Mouse (Mus musculus) liver, adult 2 months (tissue): ENCODE results near the gene Otud3.

Experiments
- CTCF ChIP-seq: fragments of 200-500 bp; IDR thresholded peaks from 2 replicates; pipeline ENCODE4 v1.5.1; 2011; ENCODE audit warnings: low read depth, low read length, control low read depth
- POLR2A ChIP-seq: fragments of 200-500 bp; IDR thresholded peaks from 2 replicates; pipeline ENCODE4 v1.6.1; 2011; ENCODE audit warnings: low read length, control low read depth; ENCODE audit not compliant: insufficient read depth; ENCODE audit errors: extremely low read depth

DNA sequence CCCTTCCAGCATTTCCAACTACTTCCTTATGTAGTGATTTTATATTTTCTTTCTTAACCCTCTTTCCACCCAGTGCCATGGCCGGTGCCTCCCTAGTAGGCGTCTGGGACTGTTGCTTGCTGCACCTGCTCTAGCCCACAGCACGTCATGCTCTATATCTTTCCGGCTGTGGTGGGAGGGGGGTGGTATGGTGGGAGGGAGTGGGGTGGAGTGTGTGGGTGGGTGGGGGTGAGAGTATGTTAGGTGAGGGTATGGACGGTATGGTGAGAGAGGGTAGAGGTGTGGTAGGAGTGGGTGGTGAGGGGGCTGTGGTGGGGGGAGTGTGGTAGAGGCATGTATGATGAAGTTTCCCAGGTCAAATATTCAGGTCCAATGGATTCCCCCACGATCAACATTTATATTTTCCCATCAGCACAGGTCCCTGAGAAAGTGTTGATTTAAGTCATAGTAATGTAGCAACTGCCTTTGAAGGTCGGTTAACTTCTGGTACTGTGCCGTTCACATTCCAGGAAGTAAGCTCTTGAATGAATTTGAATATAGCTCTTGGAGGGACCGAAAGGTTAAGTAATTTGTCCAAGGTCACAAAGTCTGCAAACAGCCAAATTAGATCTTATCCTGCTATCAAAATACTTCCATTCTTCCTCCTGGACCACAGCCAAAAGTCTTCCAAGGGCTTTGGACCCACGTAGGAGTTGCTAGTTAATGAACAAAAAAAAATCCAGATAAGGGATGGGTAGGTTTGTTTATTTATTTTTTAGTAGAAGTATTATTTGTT is 24.9 kb upstream of the Otud3 start:
- TF ChIP-seq CTCF (no peak), POLR2A (no peak)
